Mouse (Mus musculus): ENCODE results near the gene Ccnb1ip1. TPM values are rescaled to one million over a fixed set of nuclear protein-coding genes. Genes with fewer than 3 reads are reported as not detected.
"Not testable (repeated sequence)": the region's sequence is repeated elsewhere in the genome, so short reads cannot be mapped to it uniquely, and the experiment has no call there.

Ccnb1ip1 gene
- not detected in 2 replicates for polyA plus RNA-seq (2016; fragmentation: Nextera tagmentation; extraction: Ambion mirVana)

DNA sequence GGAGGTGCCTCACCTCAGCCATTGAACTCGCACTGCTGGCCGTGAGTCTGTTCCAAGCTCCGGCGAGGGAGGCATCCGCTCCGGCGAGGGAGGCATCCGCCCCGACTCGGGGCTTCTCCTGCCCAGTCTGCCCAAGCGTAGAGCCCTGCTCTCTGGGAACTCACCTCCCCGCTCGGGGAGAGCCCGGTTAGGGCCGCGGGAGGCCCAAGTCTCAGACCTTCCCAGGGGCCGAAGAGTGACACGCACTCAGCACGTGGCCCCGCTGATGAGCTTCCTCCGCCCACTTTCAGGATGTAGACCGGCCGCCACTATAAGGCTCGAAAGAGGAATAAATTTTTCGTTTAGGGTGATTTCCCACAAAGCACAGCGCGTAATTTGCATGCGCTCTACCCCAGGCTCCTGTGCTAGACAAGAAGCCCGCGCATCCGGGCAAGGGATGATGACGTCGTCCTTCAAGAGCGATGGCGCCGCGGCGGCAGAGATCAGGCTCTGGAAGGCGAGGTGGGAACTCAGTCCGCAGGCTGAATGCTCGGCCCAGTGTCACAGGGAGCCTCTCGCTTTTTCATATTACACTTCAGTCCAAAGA, at the start of gene Ccnb1ip1, which contains the start of gene Parp2:
Gene Ccnb1ip1, minus strand, starts transcription at position 246 of the 586 bp plus-strand sequence.
Gene Parp2, plus strand, starts transcription at position 355 of the 586 bp plus-strand sequence.
- H3K27ac ChIP-seq, result peak within 1 kb of the TSS; percentile 57
- H3K9ac ChIP-seq, result peak within 1 kb of the TSS; percentile 64
- H3K27me3 ChIP-seq (replicated peaks), result no peaks in the 10 kb centered on the region
- under 1% methylated on average over 42 of the region's 42 CpGs for WGBS
- H3K4me2 ChIP-seq (replicated peaks), result peak within 1 kb of the TSS; percentile 55
- peaks cover 18% of the 10 kb centered on the region for H3K36me3 ChIP-seq
- peaks cover 3% of the 10 kb centered on the region; the same call in 1 of the 2 replicates for H3K4me1 ChIP-seq
- H3K9me3 ChIP-seq, result no peaks in the 10 kb centered on the region
- peak within 1 kb of the TSS; percentile 49 for H3K4me3 ChIP-seq
- peak; percentile 97 for ATAC-seq (ENCODE audit: low FRiP score, low read depth)

DNA sequence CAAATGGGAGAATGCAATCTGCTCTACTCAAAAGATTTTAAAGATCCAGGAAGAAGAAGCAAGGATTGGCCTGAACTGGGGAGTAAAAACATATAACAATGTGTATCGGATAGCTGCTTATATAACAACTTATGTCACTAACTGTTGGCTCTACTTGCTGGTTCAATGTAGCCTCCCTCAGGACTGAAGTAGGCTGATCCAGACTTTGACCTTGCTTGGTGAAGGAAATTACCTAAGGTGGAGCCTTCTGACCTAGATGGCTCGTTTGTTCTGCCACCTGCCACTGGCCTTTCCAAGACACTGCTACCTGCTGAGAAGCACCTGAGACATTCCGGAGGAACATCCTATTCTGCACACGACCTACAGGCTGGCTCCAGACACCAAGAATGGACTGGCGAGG, 48.3 kb upstream of the Ccnb1ip1 start:
- WGBS, result 87% methylated on average over 5 of the region's 5 CpGs
- Histone ChIP-seq H3K27me3 (replicated peaks) (no peaks in the 10 kb centered on the region), H3K4me2 (replicated peaks) (no peak overlapping the region), H3K4me3 (no peak overlapping the region), H3K36me3 (0 out of 2 replicates have a peak, but pooled peaks cover 7% of the 10 kb centered on the region), H3K9ac (no peak overlapping the region), H3K4me1 (no peaks in the 10 kb centered on the region), H3K27ac (no peak overlapping the region), H3K9me3 (no peaks in the 10 kb centered on the region)
- no peak for ATAC-seq (ENCODE audit: low FRiP score, low read depth)

- Histone ChIP-seq H3K27ac (no peak overlapping the region), H3K4me2 (replicated peaks) (no peak overlapping the region), H3K4me1 (no peaks in the 10 kb centered on the region), H3K36me3 (peaks cover 9% of the 10 kb centered on the region; the same call in 1 of the 2 replicates), H3K4me3 (no peak overlapping the region), H3K9me3 (no peaks in the 10 kb centered on the region), H3K27me3 (replicated peaks) (no peaks in the 10 kb centered on the region), H3K9ac (no peak overlapping the region)
- 64% methylated on average over 6 of the region's 6 CpGs for WGBS
- no peak for ATAC-seq (ENCODE audit: low FRiP score, low read depth)
Measured at GRCm38 (mm10) chr14:50837236-50837635, 29.7 kb upstream of the Ccnb1ip1 start.

DNA sequence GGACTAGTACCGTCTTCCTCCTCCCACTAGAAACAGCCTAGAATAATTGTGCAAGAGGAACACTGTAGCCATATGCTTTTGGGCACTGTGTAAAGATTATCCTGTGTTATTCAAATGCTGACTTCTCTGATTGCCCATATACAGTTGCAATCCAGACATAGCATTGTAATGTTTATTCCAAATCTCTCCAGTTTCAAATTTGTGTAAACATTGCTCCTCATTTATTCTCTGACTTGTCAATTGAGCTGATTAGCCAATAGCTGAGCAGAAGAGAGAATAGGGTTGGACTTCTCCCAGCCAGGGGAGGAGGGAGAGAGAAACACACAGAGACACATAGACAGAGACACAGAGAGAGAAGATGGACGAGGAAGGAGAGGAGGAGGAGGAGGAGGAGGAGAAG, 26.9 kb upstream of the Ccnb1ip1 start:
- no peak overlapping the region for H3K4me3 ChIP-seq
- no peaks in the 10 kb centered on the region for H3K9me3 ChIP-seq
- peaks cover 9% of the 10 kb centered on the region; the same call in 1 of the 2 replicates for H3K36me3 ChIP-seq
- no peak overlapping the region for H3K9ac ChIP-seq
- no peaks in the 10 kb centered on the region for H3K4me1 ChIP-seq
- ATAC-seq (ENCODE audit: low FRiP score, low read depth), result no peak
- H3K4me2 ChIP-seq (replicated peaks), result no peak overlapping the region
- no peaks in the 10 kb centered on the region for H3K27me3 ChIP-seq (replicated peaks)
- no peak overlapping the region for H3K27ac ChIP-seq
- WGBS, result 56% methylated on average over 2 of the region's 2 CpGs

GRCm38 (mm10) chr14:50833964-50834363, 26.4 kb upstream of the Ccnb1ip1 start:
- Histone ChIP-seq H3K4me2 (replicated peaks) (no peak overlapping the region), H3K36me3 (peaks cover 8% of the 10 kb centered on the region; the same call in 1 of the 2 replicates), H3K27me3 (replicated peaks) (no peaks in the 10 kb centered on the region), H3K9ac (no peak overlapping the region), H3K4me3 (no peak overlapping the region), H3K4me1 (no peaks in the 10 kb centered on the region), H3K27ac (no peak overlapping the region), H3K9me3 (no peaks in the 10 kb centered on the region)
- no peak for ATAC-seq (ENCODE audit: low FRiP score, low read depth)
- WGBS, result 82% methylated on average over 10 of the region's 10 CpGs

GRCm38 (mm10) chr14:50829878-50830277, 22.3 kb upstream of the Ccnb1ip1 start:
- Histone ChIP-seq H3K4me1 (no peaks in the 10 kb centered on the region), H3K27me3 (replicated peaks) (no peaks in the 10 kb centered on the region), H3K36me3 (peaks cover 6% of the 10 kb centered on the region; the same call in 1 of the 2 replicates), H3K4me2 (replicated peaks) (no peak overlapping the region), H3K27ac (no peak overlapping the region), H3K9ac (no peak overlapping the region), H3K9me3 (no peaks in the 10 kb centered on the region), H3K4me3 (no peak overlapping the region)
- ATAC-seq (ENCODE audit: low FRiP score, low read depth), result no peak
- 87% methylated on average over 3 of the region's 3 CpGs for WGBS

- ATAC-seq (ENCODE audit: low FRiP score, low read depth), result no peak
- Histone ChIP-seq H3K27ac (no peak overlapping the region), H3K9me3 (no peaks in the 10 kb centered on the region), H3K36me3 (peaks cover 25% of the 10 kb centered on the region), H3K4me3 (no peak overlapping the region), H3K27me3 (replicated peaks) (no peaks in the 10 kb centered on the region), H3K4me2 (replicated peaks) (no peak overlapping the region), H3K4me1 (no peaks in the 10 kb centered on the region), H3K9ac (no peak overlapping the region)
- WGBS, result 89% methylated on average over 4 of the region's 4 CpGs
Measured at GRCm38 (mm10) chr14:50826579-50826978, 19.0 kb upstream of the Ccnb1ip1 start.

DNA sequence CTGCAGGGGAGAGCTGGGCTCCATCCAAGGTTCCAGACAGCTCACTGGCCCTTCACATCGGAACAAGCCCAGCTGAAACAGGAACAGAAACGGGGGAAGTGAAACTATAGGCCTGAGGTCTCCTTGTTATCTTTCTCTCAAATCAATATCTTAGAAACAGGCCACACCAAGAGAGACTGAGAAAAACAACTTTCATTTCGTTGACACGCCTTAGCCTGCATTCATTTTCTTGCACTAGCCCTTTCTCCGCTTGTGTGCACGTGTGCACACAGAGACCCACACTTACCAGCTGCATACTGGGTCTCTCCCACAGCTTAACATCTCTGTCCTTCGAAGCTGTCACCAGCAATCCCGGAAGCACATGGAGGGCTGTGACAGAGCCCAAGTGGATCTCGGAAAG, 16.7 kb upstream of the Ccnb1ip1 start:
- Histone ChIP-seq H3K4me3 (no peak overlapping the region), H3K4me2 (replicated peaks) (no peak overlapping the region), H3K27ac (no peak overlapping the region), H3K4me1 (no peaks in the 10 kb centered on the region), H3K9ac (no peak overlapping the region), H3K9me3 (no peaks in the 10 kb centered on the region), H3K27me3 (replicated peaks) (no peaks in the 10 kb centered on the region), H3K36me3 (peaks cover 49% of the 10 kb centered on the region)
- ATAC-seq (ENCODE audit: low FRiP score, low read depth), result no peak
- 92% methylated on average over 9 of the region's 9 CpGs for WGBS

DNA sequence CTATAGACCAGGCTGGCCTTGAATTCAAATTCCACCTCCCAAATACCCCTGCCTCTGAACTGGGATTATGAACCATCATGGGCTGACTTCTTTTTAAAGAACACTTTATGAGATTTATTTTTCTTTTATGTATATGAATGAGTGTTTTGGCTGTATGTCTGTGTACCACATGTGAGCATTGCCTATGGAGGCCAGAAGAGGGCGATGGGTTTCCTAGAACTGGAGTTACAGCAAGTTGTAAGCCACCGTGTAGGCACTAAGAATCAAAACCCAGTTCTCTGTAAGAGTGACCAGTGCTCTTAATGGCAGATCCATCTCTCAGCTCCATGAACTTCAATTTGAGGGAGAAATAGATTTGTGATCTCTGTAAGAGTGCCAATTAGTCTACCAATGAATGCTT, 15.7 kb upstream of the Ccnb1ip1 start:
- peaks cover 54% of the 10 kb centered on the region for H3K36me3 ChIP-seq
- H3K27ac ChIP-seq, result no peak overlapping the region
- H3K4me3 ChIP-seq, result no peak overlapping the region
- no peak overlapping the region for H3K9ac ChIP-seq
- ATAC-seq (ENCODE audit: low FRiP score, low read depth), result no peak
- H3K9me3 ChIP-seq, result no peaks in the 10 kb centered on the region
- H3K4me1 ChIP-seq, result no peaks in the 10 kb centered on the region
- no peak overlapping the region for H3K4me2 ChIP-seq (replicated peaks)
- 68% methylated on average over 2 of the region's 2 CpGs for WGBS
- no peaks in the 10 kb centered on the region for H3K27me3 ChIP-seq (replicated peaks)

GRCm38 (mm10) chr14:50813060-50813459, 5.5 kb upstream of the Ccnb1ip1 start:
- no peak for ATAC-seq (ENCODE audit: low FRiP score, low read depth)
- WGBS, result 93% methylated on average over 2 of the region's 2 CpGs
- H3K27me3 ChIP-seq (replicated peaks), result no peaks in the 10 kb centered on the region
- H3K4me2 ChIP-seq (replicated peaks), result no peak overlapping the region
- H3K27ac ChIP-seq, result no peak overlapping the region
- H3K36me3 ChIP-seq, result peaks cover 52% of the 10 kb centered on the region
- H3K4me3 ChIP-seq, result no peak overlapping the region
- H3K4me1 ChIP-seq, result peaks cover 3% of the 10 kb centered on the region; the same call in 1 of the 2 replicates
- H3K9ac ChIP-seq, result no peak overlapping the region
- H3K9me3 ChIP-seq, result no peaks in the 10 kb centered on the region

- not testable (repeated sequence) for H3K4me3 ChIP-seq
- peak overlapping the region; percentile 55; the same call in 1 of the 2 replicates for H3K4me2 ChIP-seq (replicated peaks)
- 91% methylated on average over 5 of the region's 5 CpGs for WGBS
Measured at GRCm38 (mm10) chr14:50806469-50806868, 1.1 kb downstream of the Ccnb1ip1 start.

GRCm38 (mm10) chr14:50804683-50805082, 2.8 kb downstream of the Ccnb1ip1 start:
- Histone ChIP-seq H3K9me3 (no peaks in the 10 kb centered on the region), H3K27ac (no peak overlapping the region), H3K4me1 (peaks cover 3% of the 10 kb centered on the region; the same call in 1 of the 2 replicates), H3K9ac (no peak overlapping the region), H3K4me3 (no peak overlapping the region), H3K36me3 (no peaks in the 10 kb centered on the region), H3K4me2 (replicated peaks) (no peak overlapping the region), H3K27me3 (replicated peaks) (no peaks in the 10 kb centered on the region)
- no peak for ATAC-seq (ENCODE audit: low FRiP score, low read depth)
- 78% methylated on average over 13 of the region's 13 CpGs for WGBS

More at GRCm38 (mm10) chr14:50806469-50806868, 1.1 kb downstream of the Ccnb1ip1 start:
- ATAC-seq (ENCODE audit: low FRiP score, low read depth); H3K36me3 ChIP-seq; H3K9me3 ChIP-seq; H3K27ac ChIP-seq; H3K9ac ChIP-seq; H3K4me1 ChIP-seq; H3K27me3 ChIP-seq (replicated peaks): not testable (repeated sequence)
